Mouse (Mus musculus) left cerebral cortex, adult 2 months (tissue): ENCODE measurements at regions not wholly inside any gene's neighbourhood (a gene's known extent, or its start where the extent isn't known, plus 50 kb on each side); places are given as distances from the start of the nearest gene placed in this dataset.

Experiments used
- DNase-seq, 2 experiments: peaks; one replicate each; pipeline ENCODE4 v3.0.0; 2021 to 2022; ENCODE audit warnings: low spot score in 2 of 2, mixed read lengths in 1 of 2; ENCODE audit errors: extremely low spot score in 1 of 2
- H3K27ac ChIP-seq: fragments of 200-600 bp; 2 replicates; pipeline ENCODE4 v1.8.1; 2022
- H3K4me3 ChIP-seq: fragments of 200-600 bp; 2 replicates; pipeline ENCODE4 v1.8.1; 2022
- CTCF ChIP-seq: fragments of 200-600 bp; IDR thresholded peaks from 2 replicates; pipeline ENCODE4 v1.8.1; 2022; ENCODE audit warnings: antibody characterized with exemption, mild to moderate bottlenecking, moderate library complexity
- intact Hi-C: fragments of 180-260 bp; cut with DNase I; formaldehyde crosslinking; loops from one replicate; pipeline ENCODE4 v1.15.1; 2025

GRCm38 (mm10) chr10:17022216-17023158 is 700.5 kb upstream of the Cited2 start:
- no peak for DNase-seq
- no peak overlapping the region for H3K4me3 ChIP-seq
- no peak overlapping the region for H3K27ac ChIP-seq
- no peak for TF ChIP-seq CTCF
- intact Hi-C loops: loop anchor here (5.0 kb wide), 1 partner anchor 435 kb away; no protein-coding TSS in a partner anchor

- peak; percentile 18 to 27 for DNase-seq
- Histone ChIP-seq H3K27ac (no peak overlapping the region), H3K4me3 (no peak overlapping the region)
- intact Hi-C loops: loop anchor here (5.0 kb wide), 1 partner anchor 436 kb away; no protein-coding TSS in a partner anchor
- TF ChIP-seq CTCF: no peak
These were observed 699.3 kb upstream of the Cited2 start for GRCm38 (mm10) chr10:17023571-17024293.

GRCm38 (mm10) chr10:17024294-17024665 is 698.7 kb upstream of the Cited2 start:
- Histone ChIP-seq H3K4me3 (no peak overlapping the region), H3K27ac (no peak overlapping the region)
- TF ChIP-seq CTCF: no peak
- no peak for DNase-seq
- intact Hi-C loops: loop anchor here (5.0 kb wide), 1 partner anchor 437 kb away; no protein-coding TSS in a partner anchor

GRCm38 (mm10) chr10:17034892-17035775 is 687.9 kb upstream of the Cited2 start:
- Histone ChIP-seq H3K27ac (no peak overlapping the region), H3K4me3 (no peak overlapping the region)
- no peak for DNase-seq
- intact Hi-C loops: loop anchor here (10.0 kb wide), 1 partner anchor 690 kb away; the partner anchor contains the start of gene Cited2
- TF ChIP-seq CTCF: no peak

GRCm38 (mm10) chr10:17038259-17039043 is 684.6 kb upstream of the Cited2 start:
- no peak for DNase-seq
- no peak for TF ChIP-seq CTCF
- H3K4me3 ChIP-seq: no peak overlapping the region
- intact Hi-C loops: loop anchor here (10.0 kb wide), 1 partner anchor 686 kb away; the partner anchor contains the start of gene Cited2
- no peak overlapping the region for H3K27ac ChIP-seq

GRCm38 (mm10) chr10:17042090-17042489 is 680.9 kb upstream of the Cited2 start:
- DNase-seq: no peak

GRCm38 (mm10) chr10:17042973-17043372 is 680.0 kb upstream of the Cited2 start:
- Histone ChIP-seq H3K27ac (no peak overlapping the region), H3K4me3 (no peak overlapping the region)
- TF ChIP-seq CTCF: no peak
- no peak for DNase-seq
- intact Hi-C loops: no loop called here

More at GRCm38 (mm10) chr10:17042090-17042489, 680.9 kb upstream of the Cited2 start:
- no peak for TF ChIP-seq CTCF
- intact Hi-C loops: no loop called here
- H3K4me3 ChIP-seq: no peak overlapping the region
- no peak overlapping the region for H3K27ac ChIP-seq

GRCm38 (mm10) chr10:17046765-17047164 is 676.3 kb upstream of the Cited2 start:
- intact Hi-C loops: no loop called here
- Histone ChIP-seq H3K4me3 (no peak overlapping the region), H3K27ac (no peak overlapping the region)
- TF ChIP-seq CTCF: no peak
- no peak for DNase-seq

- Histone ChIP-seq H3K27ac (no peak overlapping the region), H3K4me3 (no peak overlapping the region)
- DNase-seq: no peak
- TF ChIP-seq CTCF: no peak
- intact Hi-C loops: loop anchor here (10.0 kb wide), 1 partner anchor 652 kb away; the partner anchor contains the start of gene Cited2
These were observed 650.1 kb upstream of the Cited2 start for GRCm38 (mm10) chr10:17072906-17073305.

- no peak overlapping the region for H3K27ac ChIP-seq
- TF ChIP-seq CTCF: no peak
- intact Hi-C loops: loop anchor here (10.0 kb wide), 1 partner anchor 651 kb away; the partner anchor contains the start of gene Cited2
- no peak for DNase-seq
- no peak overlapping the region for H3K4me3 ChIP-seq
These were observed 649.0 kb upstream of the Cited2 start for GRCm38 (mm10) chr10:17074013-17074401.
